Mouse (Mus musculus) thymus, postnatal 4 days (tissue): ENCODE measurements around the gene Gde1.
A peak's percentile ranks its signal among the peaks of the same experiment; 100 is the strongest.

Experiments
- DNase-seq: peaks from one replicate; pipeline ENCODE4 v3.0.0; 2021

Gde1 gene

DNA sequence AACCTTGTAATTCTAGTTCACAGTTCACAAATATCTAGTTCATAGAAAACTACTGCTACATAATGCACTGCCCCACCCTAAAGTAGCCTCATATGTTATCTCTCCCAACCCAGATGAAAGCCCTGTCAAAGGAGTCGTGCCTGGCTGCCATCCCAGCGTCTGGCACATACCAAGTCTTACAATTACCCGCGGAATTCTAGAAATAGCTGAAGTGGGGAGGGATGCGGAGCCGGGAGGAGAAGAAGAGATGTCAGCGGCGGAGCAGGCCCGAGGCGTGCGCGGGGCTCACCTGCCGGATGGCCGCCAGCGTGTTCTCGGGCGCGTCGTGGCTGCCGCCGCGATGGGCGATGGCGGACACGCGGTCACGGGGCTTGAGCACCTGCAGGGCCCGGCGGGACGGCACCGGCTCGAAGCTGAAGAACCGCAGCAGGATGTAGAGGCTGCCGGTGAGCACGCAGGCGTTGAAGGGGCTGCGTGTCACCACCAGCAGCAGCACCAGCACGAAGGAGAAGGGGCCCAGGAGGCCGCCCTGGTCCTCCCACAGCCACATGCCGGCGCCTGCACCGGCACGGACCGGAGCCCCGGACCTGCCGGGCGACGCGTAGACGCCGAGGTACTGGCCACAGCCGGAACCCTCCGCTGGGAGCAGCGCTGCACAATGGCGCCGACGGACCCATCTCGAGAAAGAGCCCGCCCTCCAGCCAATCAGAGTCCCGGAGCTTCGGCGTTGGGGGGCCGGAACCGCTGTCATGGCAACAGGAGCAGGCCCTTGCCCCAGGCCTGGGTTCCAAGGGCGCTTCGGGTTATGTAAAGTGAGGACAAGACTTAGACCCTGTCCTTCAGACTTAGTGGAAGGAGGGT lies at the start of gene Gde1:
TSS of gene Gde1 (minus strand) at position 678 of the 861 bp plus-strand sequence.
- peak; percentile 93 for DNase-seq

DNA sequence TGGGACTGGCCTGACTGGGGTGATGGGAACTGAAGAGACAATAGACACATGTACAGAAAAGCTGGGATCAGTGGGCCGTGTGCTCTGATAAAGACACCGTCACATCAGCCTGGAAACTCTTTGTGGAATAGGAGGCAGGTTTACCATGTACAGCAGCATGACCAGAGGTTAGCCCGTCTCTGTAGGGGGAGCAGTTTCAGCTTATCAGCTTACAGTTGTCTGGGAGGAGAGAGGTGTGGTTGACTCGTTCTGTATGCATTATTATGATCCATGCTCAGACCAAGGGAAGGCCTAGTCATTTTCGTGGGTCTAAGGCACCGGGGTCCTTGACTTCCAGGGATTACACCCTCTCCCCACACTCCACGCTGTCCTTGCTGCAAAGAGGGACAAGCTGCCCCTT lies 46.0 kb upstream of the Gde1 start:
- DNase-seq, result no peak

- no peak for DNase-seq
These were observed 44.1 kb upstream of the Gde1 start for GRCm38 (mm10) chr7:118749706-118750105.

DNA sequence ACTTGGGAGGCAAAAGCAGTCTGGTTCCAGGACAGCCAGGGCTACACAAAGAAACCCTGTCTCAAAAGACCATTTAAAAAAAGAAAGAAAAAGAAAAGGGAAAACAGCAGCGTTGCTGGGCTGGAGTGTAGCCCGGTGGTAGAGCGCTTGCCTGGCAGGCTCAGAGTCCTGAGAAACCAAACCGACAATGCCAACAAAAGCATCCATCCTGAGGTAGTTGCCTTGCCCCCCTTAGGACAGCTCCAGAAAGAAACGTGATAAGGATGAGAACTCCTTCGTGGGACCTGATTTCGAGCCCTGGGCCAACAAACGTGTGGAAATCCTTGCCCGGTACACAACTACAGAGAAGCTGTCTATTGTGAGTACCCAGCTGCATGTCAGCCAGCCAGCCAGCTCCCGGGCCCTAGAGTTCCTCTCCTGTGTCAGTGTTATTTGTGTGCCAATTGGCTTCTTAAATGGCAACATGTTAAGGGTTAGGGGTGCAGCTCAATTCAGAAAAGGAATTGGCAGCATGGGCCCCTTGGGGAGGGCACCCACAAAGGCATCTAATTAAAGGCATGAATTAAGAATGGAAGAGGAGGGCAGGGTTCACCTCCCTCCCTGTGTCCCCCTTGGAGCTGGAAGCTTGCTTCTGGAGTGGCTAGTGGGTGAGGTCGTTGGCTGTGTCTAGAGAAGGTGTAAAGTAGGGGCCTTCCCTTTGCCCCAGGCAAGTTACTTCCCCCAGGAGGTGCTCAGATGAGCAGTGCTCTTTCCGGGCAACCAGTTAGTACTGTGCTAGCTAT lies 42.5 kb upstream of the Gde1 start:
- no peak for DNase-seq

- DNase-seq, result no peak
These were observed 39.2 kb upstream of the Gde1 start for GRCm38 (mm10) chr7:118744766-118745165.

DNA sequence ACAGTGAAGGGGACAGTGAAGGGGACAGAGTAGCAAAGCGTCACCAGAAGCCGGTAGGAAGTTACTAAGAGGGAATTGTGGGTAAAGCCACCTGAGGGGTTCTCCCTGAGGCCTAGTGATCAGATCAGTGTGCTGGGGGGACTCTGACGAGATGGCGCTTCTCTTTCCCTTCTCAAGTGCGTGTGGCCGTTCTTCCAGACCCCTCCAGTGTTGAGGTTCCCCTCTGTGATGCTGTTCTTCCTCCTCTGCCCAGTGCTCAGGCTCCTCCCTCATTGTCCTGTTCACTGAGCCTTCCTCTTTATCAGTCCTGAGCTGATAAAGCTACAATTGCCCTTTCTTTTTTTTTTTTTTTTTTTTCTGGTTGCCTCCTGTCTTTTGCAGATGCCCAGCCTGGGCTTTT lies 36.7 kb upstream of the Gde1 start:
- DNase-seq, result no peak

- peak; percentile 97 for DNase-seq
These were observed 35.2 kb upstream of the Gde1 start for GRCm38 (mm10) chr7:118740532-118741338.

GRCm38 (mm10) chr7:118739975-118740531 lies 34.5 kb upstream of the Gde1 start, which contains the start of gene Vps35l:
TSS of gene Vps35l (plus strand) at chr7:118740226.
- peak; percentile 86 for DNase-seq

- no peak for DNase-seq
These were observed 33.2 kb upstream of the Gde1 start for GRCm38 (mm10) chr7:118738730-118739129.

DNA sequence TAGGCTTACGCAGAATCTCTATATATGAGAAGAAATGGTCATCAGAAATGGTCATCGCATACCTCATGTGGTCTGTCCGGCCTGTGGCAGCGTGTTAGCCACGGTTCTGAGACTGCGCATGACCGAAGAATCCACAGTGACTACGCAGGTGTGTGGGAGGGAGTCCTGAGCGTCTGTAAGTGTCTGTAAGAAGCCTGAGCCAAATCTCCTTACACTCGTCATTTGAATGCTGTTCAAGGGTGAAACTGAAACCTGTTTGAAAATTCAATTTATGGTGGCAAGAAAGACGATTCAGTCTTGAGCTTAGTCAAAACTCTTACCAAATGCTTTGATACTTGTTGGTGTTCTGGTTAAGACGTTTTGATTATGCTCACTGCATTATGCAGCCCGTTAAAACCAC lies 27.6 kb upstream of the Gde1 start:
- no peak for DNase-seq

GRCm38 (mm10) chr7:118731781-118732180 lies 26.2 kb upstream of the Gde1 start:
- DNase-seq, result no peak

- no peak for DNase-seq
These were observed 23.4 kb upstream of the Gde1 start for GRCm38 (mm10) chr7:118728846-118729587.

GRCm38 (mm10) chr7:118725459-118725858 lies 19.9 kb upstream of the Gde1 start:
- DNase-seq, result no peak

GRCm38 (mm10) chr7:118723927-118724326 lies 18.3 kb upstream of the Gde1 start:
- no peak for DNase-seq

GRCm38 (mm10) chr7:118718066-118718465 lies 12.5 kb upstream of the Gde1 start:
- DNase-seq, result no peak

GRCm38 (mm10) chr7:118714873-118715272 lies 9.3 kb upstream of the Gde1 start:
- DNase-seq, result no peak

GRCm38 (mm10) chr7:118712228-118713173 lies 6.9 kb upstream of the Gde1 start, which contains the start of gene Ccp110:
TSS of gene Ccp110 (plus strand) at chr7:118712552.
- peak; percentile 88 for DNase-seq

- DNase-seq, result no peak
These were observed 5.2 kb upstream of the Gde1 start for GRCm38 (mm10) chr7:118710776-118711175.

- DNase-seq, result no peak
These were observed 2.4 kb upstream of the Gde1 start for GRCm38 (mm10) chr7:118708002-118708401.

- DNase-seq, result no peak
These were observed 1.6 kb upstream of the Gde1 start for GRCm38 (mm10) chr7:118707216-118707615.

DNA sequence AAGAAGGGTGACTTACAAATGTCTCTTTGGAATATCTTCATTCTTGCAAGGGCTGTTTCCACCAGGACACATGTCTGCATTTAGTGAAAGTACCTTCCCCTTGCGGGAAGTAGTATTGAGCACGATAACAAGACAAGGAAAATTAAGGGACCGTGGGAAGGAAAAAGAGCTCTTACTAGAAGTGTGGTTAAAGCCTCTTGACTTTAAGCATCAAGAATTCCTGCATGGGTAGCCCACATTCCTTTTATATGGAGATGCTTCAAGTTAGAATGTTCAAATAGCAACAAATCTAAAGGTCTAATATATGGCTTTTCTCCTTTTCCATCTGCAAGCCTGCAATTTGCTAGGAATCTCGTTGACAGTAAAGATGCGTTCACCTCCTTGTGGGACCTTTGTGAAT lies 910 bp upstream of the Gde1 start:
- no peak for DNase-seq
